Mouse (Mus musculus) megakaryocyte, embryonic 14.5 days (primary cell): ENCODE results near the gene Gm16253.

Experiments used
- FLI1 ChIP-seq: IDR thresholded peaks from 2 replicates; pipeline ENCODE4 v1.6.1; 2012; ENCODE audit warnings: low read length, inconsistent platforms, mixed read lengths
- GATA1 ChIP-seq: IDR thresholded peaks from 3 replicates; pipeline ENCODE4 v1.6.1; 2012; ENCODE audit warnings: mixed read lengths, low read length, inconsistent platforms, borderline replicate concordance

GRCm38 (mm10) chr3:96599411-96599810 lies 22.6 kb downstream of the Gm16253 start:
- TF ChIP-seq GATA1 (no peak), FLI1 (no peak)
